Mouse (Mus musculus): ENCODE data around the gene Ift27. TPM values are rescaled to one million over a fixed set of nuclear protein-coding genes. Genes with fewer than 3 reads are reported as not detected.
A peak's percentile ranks its signal among the peaks of the same experiment; 100 is the strongest.

Ift27 gene
- total RNA-seq, 2 experiments from 2014 or later = 6.5 to 24.9 TPM

- ATAC-seq (ENCODE audit: poor library complexity, severe bottlenecking) = no peak
Observed at GRCm38 (mm10) chr15:78172899-78173817, 749 bp downstream of the Ift27 start.

- ATAC-seq (ENCODE audit: poor library complexity, severe bottlenecking) = no peak
Observed at GRCm38 (mm10) chr15:78172256-78172898, 1.5 kb downstream of the Ift27 start.

GRCm38 (mm10) chr15:78171651-78172050 is 2.3 kb downstream of the Ift27 start:
- ATAC-seq (ENCODE audit: poor library complexity, severe bottlenecking) = no peak

- ATAC-seq (ENCODE audit: poor library complexity, severe bottlenecking) = no peak
Observed at GRCm38 (mm10) chr15:78170708-78171107, 3.2 kb downstream of the Ift27 start.

- ATAC-seq (ENCODE audit: poor library complexity, severe bottlenecking) = no peak
Observed at GRCm38 (mm10) chr15:78169566-78169965, 4.3 kb downstream of the Ift27 start.

GRCm38 (mm10) chr15:78165292-78165691 is 8.6 kb downstream of the Ift27 start:
- ATAC-seq (ENCODE audit: poor library complexity, severe bottlenecking) = no peak

GRCm38 (mm10) chr15:78164466-78164865 is 9.4 kb downstream of the Ift27 start:
- no peak for ATAC-seq (ENCODE audit: poor library complexity, severe bottlenecking)

GRCm38 (mm10) chr15:78161946-78162345 is 12.0 kb downstream of the Ift27 start:
- ATAC-seq (ENCODE audit: poor library complexity, severe bottlenecking) = no peak

GRCm38 (mm10) chr15:78158335-78158734 is 15.6 kb downstream of the Ift27 start:
- no peak for ATAC-seq (ENCODE audit: poor library complexity, severe bottlenecking)

GRCm38 (mm10) chr15:78157824-78158223 is 16.1 kb downstream of the Ift27 start:
- no peak for ATAC-seq (ENCODE audit: poor library complexity, severe bottlenecking)

GRCm38 (mm10) chr15:78157330-78157729 is 16.6 kb downstream of the Ift27 start:
- no peak for ATAC-seq (ENCODE audit: poor library complexity, severe bottlenecking)

GRCm38 (mm10) chr15:78155421-78155820 is 18.5 kb downstream of the Ift27 start:
- no peak for ATAC-seq (ENCODE audit: poor library complexity, severe bottlenecking)

- ATAC-seq (ENCODE audit: poor library complexity, severe bottlenecking) = no peak
Observed at GRCm38 (mm10) chr15:78153045-78153775, 20.7 kb downstream of the Ift27 start.

GRCm38 (mm10) chr15:78148565-78148964 is 25.3 kb downstream of the Ift27 start:
- ATAC-seq (ENCODE audit: poor library complexity, severe bottlenecking) = no peak

GRCm38 (mm10) chr15:78140226-78140625 is 33.7 kb downstream of the Ift27 start:
- ATAC-seq (ENCODE audit: poor library complexity, severe bottlenecking) = no peak

- no peak for ATAC-seq (ENCODE audit: poor library complexity, severe bottlenecking)
Observed at GRCm38 (mm10) chr15:78134606-78135005, 39.3 kb downstream of the Ift27 start.

- no peak for ATAC-seq (ENCODE audit: poor library complexity, severe bottlenecking)
Observed at GRCm38 (mm10) chr15:78133389-78133788, 40.5 kb downstream of the Ift27 start.

GRCm38 (mm10) chr15:78119704-78120103 is 54.2 kb downstream of the Ift27 start, which contains the start of gene Cacng2:
TSS of gene Cacng2 (minus strand) at chr15:78120028.
- peak; percentile 96 for ATAC-seq (ENCODE audit: poor library complexity, severe bottlenecking)

GRCm38 (mm10) chr15:78119248-78119647 is 54.7 kb downstream of the Ift27 start:
- ATAC-seq (ENCODE audit: poor library complexity, severe bottlenecking) = no peak

GRCm38 (mm10) chr15:78118275-78118995 is 55.5 kb downstream of the Ift27 start:
- no peak for ATAC-seq (ENCODE audit: poor library complexity, severe bottlenecking)

GRCm38 (mm10) chr15:78117731-78118130 is 56.2 kb downstream of the Ift27 start:
- ATAC-seq (ENCODE audit: poor library complexity, severe bottlenecking) = no peak

Data from megakaryocyte, adult 5-6 weeks (primary cell).